Mouse (Mus musculus) lung, adult 2 months (tissue): Measurements from ENCODE around the gene Slc16a11.

ENCODE experiments used
- CTCF ChIP-seq: fragments of 200-500 bp; IDR thresholded peaks from 2 replicates; pipeline ENCODE4 v1.5.1; 2011; ENCODE audit warnings: mild to moderate bottlenecking, low read length, control low read depth; ENCODE audit not compliant: insufficient read depth
- POLR2A ChIP-seq: fragments of 200-500 bp; IDR thresholded peaks from 2 replicates; pipeline ENCODE4 v1.6.1; 2011; ENCODE audit warnings: low read depth, mild to moderate bottlenecking, control low read depth, low read length, borderline replicate concordance; ENCODE audit errors: extremely low read depth

DNA sequence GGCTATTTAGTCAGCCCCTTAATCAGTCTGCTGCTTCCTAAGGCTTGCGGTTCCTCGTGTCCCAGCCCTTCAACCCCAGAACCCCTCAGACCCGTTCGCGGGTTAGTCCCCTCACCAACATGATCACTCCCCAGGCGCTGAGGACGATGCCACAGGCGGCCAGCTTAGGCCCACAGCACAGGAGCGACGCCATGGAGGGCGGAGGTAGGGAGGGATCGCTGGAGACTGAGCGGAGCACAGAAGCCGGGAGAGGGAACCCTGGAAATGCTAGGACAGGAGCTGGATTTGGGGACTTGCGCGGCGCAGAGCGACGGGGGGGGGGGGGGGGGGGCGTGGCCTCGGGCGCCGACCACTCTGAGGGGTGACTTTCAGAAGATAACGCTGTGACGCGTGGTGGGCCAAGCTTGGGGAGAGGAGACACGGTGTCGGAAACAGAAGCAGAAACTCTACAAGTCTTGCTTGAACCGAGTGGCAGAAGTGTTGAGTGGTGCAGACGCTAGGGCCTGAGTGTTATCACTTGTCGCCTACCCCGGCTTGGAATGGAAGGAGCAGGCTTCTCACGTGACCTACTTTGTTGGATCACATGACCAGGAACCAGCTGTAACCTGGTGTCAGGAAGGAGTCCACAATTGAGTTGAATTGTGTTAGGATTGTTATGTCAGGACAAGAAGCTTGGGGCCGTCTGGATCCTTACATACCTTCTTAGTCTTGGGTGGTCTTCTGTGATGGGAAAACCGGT is 27.2 kb downstream of the Slc16a11 start, which contains the start of the genes Gm21988 and Rnasek:
- TF ChIP-seq CTCF (no peak), POLR2A (peak; percentile 83; the same call in 1 of the 2 replicates)
